Mouse (Mus musculus) small intestine, adult 2 months (tissue): ENCODE results near the gene Fzd2.

ENCODE experiments used
- CTCF ChIP-seq: fragments of 200-500 bp; IDR thresholded peaks from 2 replicates; pipeline ENCODE4 v1.5.1; 2012; ENCODE audit warnings: low read depth, mild to moderate bottlenecking, control low read depth, inconsistent platforms, low read length, moderate library complexity, mixed read lengths; ENCODE audit not compliant: insufficient replicate concordance, insufficient read length; ENCODE audit errors: extremely low read depth
- POLR2A ChIP-seq: fragments of 200-500 bp; IDR thresholded peaks from 2 replicates; pipeline ENCODE4 v1.6.1; 2012; ENCODE audit warnings: low read depth, mild to moderate bottlenecking, control low read depth, inconsistent platforms, low read length, moderate library complexity

GRCm38 (mm10) chr11:102632725-102633124, 28.5 kb downstream of the Fzd2 start:
- no peak for TF ChIP-seq CTCF
- TF ChIP-seq POLR2A, result no peak
